Mouse (Mus musculus): Measurements from ENCODE around the gene Olfr1333.

- TF ChIP-seq CTCF (IDR thresholded peaks at IDR 0.05) (no peak), POLR2A (IDR thresholded peaks at IDR 0.05; ENCODE audit: insufficient read depth, low read depth, low read length) (no peak)
Measured at GRCm38 (mm10) chr4:118809844-118810243, 26.2 kb downstream of the Olfr1333 start, which contains the start of gene Olfr1335.

Data from heart, adult 2 months (tissue).